ENCODE assay signal across 8 mouse cellular contexts in genomic region chr3:95281216-95282126, GRCm38 (mm10). TPM values are rescaled to one million over a fixed set of nuclear protein-coding genes. Genes with fewer than 3 reads are reported as not detected.
DNase-seq lines count a peak whose midpoint lies in the region; ATAC-seq and TF ChIP-seq lines count a peak whose summit lies in the region.

Gene Mindy1 (plus strand): TSS chr3:95281345.
Gene Prune1 (minus strand): TSS chr3:95282076.

- H3K9me3 ChIP-seq in MEL (replicated peaks; ENCODE audit: insufficient read depth, low read length): no peaks in the 10 kb centered on the region
- H3K9me3 ChIP-seq in lung, embryonic 16.5 days (ENCODE audit: control insufficient read depth, low read length): no peaks in the 10 kb centered on the region

- TF ChIP-seq EP300 in MEL (IDR thresholded peaks at IDR 0.05; ENCODE audit: low read depth in 1 of 2, low read length in 2 of 2): no peak

- peak within 1 kb of the TSS; percentile 89 for H3K27ac ChIP-seq in MEL (ENCODE audit: control insufficient read depth, low read depth, low read length)
- peak within 1 kb of the TSS; percentile 97 for H3K27ac ChIP-seq in cerebellum, adult 2 months (ENCODE audit: insufficient read depth, low read length)
- peak within 1 kb of the TSS; percentile 99 for H3K27ac ChIP-seq in lung, embryonic 16.5 days (ENCODE audit: low read length)

- peak in 1 of 2 experiments; percentile 83; a peak in 2 of 4 replicates for TF ChIP-seq POLR2A in MEL (IDR thresholded peaks at IDR 0.05; ENCODE audit: control insufficient read depth in 1 of 2, insufficient read depth in 1 of 2, low read depth in 1 of 2, low read length in 2 of 2, poor library complexity in 1 of 2)
- peak; percentile 70; the same call in 1 of the 2 replicates for TF ChIP-seq POLR2A in cerebellum, adult 2 months (IDR thresholded peaks at IDR 0.05; ENCODE audit: borderline replicate concordance, insufficient read depth, low read length)

- peaks cover 0 to 54% of the 10 kb centered on the region in 2 experiments; a peak in 2 of 4 replicates for H3K36me3 ChIP-seq in MEL (ENCODE audit: control insufficient read depth in 1 of 2, insufficient read depth in 2 of 2, low read length in 2 of 2)
- H3K36me3 ChIP-seq in lung, embryonic 16.5 days (ENCODE audit: control insufficient read depth, insufficient read depth, low read length): no peaks in the 10 kb centered on the region

- DNase-seq in MEL (ENCODE audit: low read depth, low spot score): peak; percentile 100
- DNase-seq in cerebellum, adult 2 months: peak; percentile 99
- peak; percentile 98 for DNase-seq in forelimb bud, embryonic 11.5 days (ENCODE audit: low read depth, low spot score)
- DNase-seq in layer of hippocampus, adult 9-10 months (ENCODE audit: low spot score): peak; percentile 92
- peak; percentile 91 for DNase-seq in ovary, postnatal 10 days (ENCODE audit: low spot score)
- DNase-seq in thymus, postnatal 10 days (ENCODE audit: low spot score in 2 of 2): peak; percentile 99

- ATAC-seq in hematopoietic stem cell, adult 5-6 weeks (replicated peaks in 1 of 2; ENCODE audit: insufficient read depth in 1 of 2, low FRiP score in 2 of 2, low TSS enrichment in 1 of 2, low read depth in 1 of 2, poor library complexity in 2 of 2, severe bottlenecking in 2 of 2): peak; percentile 85 to 86
- ATAC-seq in lung, embryonic 16.5 days (ENCODE audit: low read depth): peak; percentile 92

- peaks cover 30 to 55% of the 10 kb centered on the region in 2 experiments for H3K4me1 ChIP-seq in MEL (ENCODE audit: control insufficient read depth in 1 of 2, insufficient read depth in 2 of 2, low read length in 2 of 2)
- peaks cover 16% of the 10 kb centered on the region for H3K4me1 ChIP-seq in cerebellum, adult 2 months (ENCODE audit: control insufficient read depth, insufficient read depth, low read length)
- H3K4me1 ChIP-seq in lung, embryonic 16.5 days (replicated peaks; ENCODE audit: control insufficient read depth, insufficient read depth, low read length): peaks cover 16% of the 10 kb centered on the region

- WGBS in cerebellum, adult 2 months: under 1% methylated on average over 53 of the region's 53 CpGs
- under 1% methylated on average over 53 of the region's 53 CpGs for WGBS in lung, embryonic 16.5 days

- peaks cover 39% of the 10 kb centered on the region for H3K79me2 ChIP-seq in MEL (ENCODE audit: control insufficient read depth, insufficient read depth, low read length, poor library complexity)

- TF ChIP-seq CTCF in MEL (IDR thresholded peaks at IDR 0.05 in 2 of 3, conservative IDR thresholded peaks at IDR 0.05 in 1 of 3; ENCODE audit: control insufficient read depth in 1 of 3, insufficient read depth in 1 of 3, low read depth in 2 of 3, low read length in 3 of 3, poor library complexity in 1 of 3, severe bottlenecking in 1 of 3): no peak
- no peak for TF ChIP-seq CTCF in cerebellum, adult 2 months (IDR thresholded peaks at IDR 0.05; ENCODE audit: borderline replicate concordance, insufficient read depth, low read depth, low read length)

- H3K9ac ChIP-seq in MEL (ENCODE audit: control insufficient read depth, low read depth, low read length, poor library complexity, severe bottlenecking): peak within 1 kb of the TSS; percentile 80
- H3K9ac ChIP-seq in lung, embryonic 16.5 days (ENCODE audit: low read length): peak within 1 kb of the TSS; percentile 91

- H3K27me3 ChIP-seq in MEL (ENCODE audit: control insufficient read depth in 1 of 2, insufficient read depth in 2 of 2, low read length in 2 of 2): no peaks in the 10 kb centered on the region
- no peaks in the 10 kb centered on the region for H3K27me3 ChIP-seq in cerebellum, adult 2 months (ENCODE audit: control insufficient read depth, insufficient read depth, low read length)
- no peaks in the 10 kb centered on the region for H3K27me3 ChIP-seq in lung, embryonic 16.5 days (ENCODE audit: control insufficient read depth, insufficient read depth, low read depth, low read length)

- peak within 1 kb of the TSS; percentile 80 for H3K4me2 ChIP-seq in lung, embryonic 16.5 days (ENCODE audit: low read depth, low read length)

- H3K4me3 ChIP-seq in MEL (ENCODE audit: control insufficient read depth in 1 of 2, insufficient read depth in 1 of 2, low read depth in 2 of 2, low read length in 2 of 2): peak within 1 kb of the TSS; percentile 77 to 86
- H3K4me3 ChIP-seq in cerebellum, adult 2 months (replicated peaks; ENCODE audit: insufficient read depth, low read depth, low read length): peak within 1 kb of the TSS; percentile 84
- peak within 1 kb of the TSS; percentile 81 for H3K4me3 ChIP-seq in lung, embryonic 16.5 days (ENCODE audit: low read length)

- TF ChIP-seq RAD21 in MEL (IDR thresholded peaks at IDR 0.05; ENCODE audit: low read depth, low read length): no peak

TF ChIP-seq in MEL, 35 proteins besides CTCF, POLR2A, EP300 and RAD21:
- TF ChIP-seq MAX (IDR thresholded peaks at IDR 0.05; ENCODE audit: low read length): no peak
- peak; percentile 92 for TF ChIP-seq TBP (IDR thresholded peaks at IDR 0.05; ENCODE audit: low read depth, low read length)

RNA-seq across cellular contexts. Expression of gene Mindy1, which starts in this region (rescaled TPM):
- 203 and 265 TPM in 2 replicates for total RNA-seq in MEL (2012; rRNA removed)
- 100 to 1,000 TPM in 1 of 2 experiments, not detected in 1; 234 TPM for polyA plus RNA-seq in MEL (2012; ENCODE audit: insufficient read depth in 1 of 2, insufficient read length in 2 of 2, low read depth in 1 of 2, low replicate concordance in 2 of 2, missing spikeins in 1 of 2)
- 96.8 and 103 TPM in 2 replicates for polyA plus RNA-seq in cerebellum, adult 2 months (2012; rRNA removed)
- total RNA-seq in hematopoietic stem cell, adult 5-6 weeks (2017): 42.4 and 45.4 TPM in 2 replicates
- polyA plus RNA-seq in lung, embryonic 16.5 days (2015; fragmentation: Nextera tagmentation; extraction: Ambion mirVana): 41.0 and 47.0 TPM in 2 replicates

RNA-seq across cellular contexts. Expression of gene Prune1, which starts in this region (rescaled TPM):
- 28.5 and 32.4 TPM in 2 replicates for total RNA-seq in MEL (2012; rRNA removed)
- 10 to 100 TPM in 1 of 2 experiments, not detected in 1; 51.8 TPM for polyA plus RNA-seq in MEL (2012; ENCODE audit: insufficient read depth in 1 of 2, insufficient read length in 2 of 2, low read depth in 1 of 2, low replicate concordance in 2 of 2, missing spikeins in 1 of 2)
- 43.2 and 47.6 TPM in 2 replicates for polyA plus RNA-seq in cerebellum, adult 2 months (2012; rRNA removed)
- total RNA-seq in hematopoietic stem cell, adult 5-6 weeks (2017): 9.8 and 11.7 TPM in 2 replicates
- polyA plus RNA-seq in lung, embryonic 16.5 days (2015; fragmentation: Nextera tagmentation; extraction: Ambion mirVana): 23.2 and 23.9 TPM in 2 replicates

Comparison
In these comparisons a context has a peak if more than half of its experiments do, and no peak if none do; other contexts are left out.
1. Peak in every context shown above with its lines: DNase-seq, ATAC-seq, H3K4me3 ChIP-seq and H3K27ac ChIP-seq.